Mouse (Mus musculus) hindbrain, embryonic 11.5 days (tissue): ENCODE measurements around the gene Arhgap25. TPM values are rescaled to one million over a fixed set of nuclear protein-coding genes. Genes with fewer than 3 reads are reported as not detected.
A peak's percentile ranks its signal among the peaks of the same experiment; 100 is the strongest.

Source experiments
- ATAC-seq: fragments of 200-750 bp; cut with Nextera tagmentation; 2 replicates; pipeline ENCODE4 v1.8.0; 2017; ENCODE audit warnings: mild to moderate bottlenecking, moderate TSS enrichment, moderate library complexity; ENCODE audit not compliant: low FRiP score
- DNase-seq: peaks from one replicate; pipeline ENCODE4 v3.0.0-alpha.2; 2015; ENCODE audit warnings: low spot score
- H3K27ac ChIP-seq: fragments of 300-500 bp; sonication (generic); 2 replicates; pipeline ENCODE4 v1.5.1; 2014; ENCODE audit warnings: mild to moderate bottlenecking, low read depth, low read length
- H3K27me3 ChIP-seq: fragments of 300-500 bp; sonication (generic); 2 replicates; pipeline ENCODE4 v1.6.1; 2014; ENCODE audit warnings: mild to moderate bottlenecking, low read length, moderate library complexity, mixed read lengths; ENCODE audit not compliant: control insufficient read depth, insufficient read depth
- H3K36me3 ChIP-seq: fragments of 300-500 bp; sonication (generic); 2 replicates; pipeline ENCODE4 v1.6.1; 2014; ENCODE audit warnings: mild to moderate bottlenecking, low read length, moderate library complexity, mixed read lengths; ENCODE audit not compliant: control insufficient read depth, insufficient read depth
- H3K4me1 ChIP-seq: fragments of 300-500 bp; sonication (generic); replicated peaks from 2 replicates; pipeline ENCODE4 v1.6.1; 2014; ENCODE audit warnings: low read length, mixed read lengths; ENCODE audit not compliant: control insufficient read depth, insufficient read depth
- H3K4me2 ChIP-seq: fragments of 300-500 bp; sonication (generic); replicated peaks from 2 replicates; pipeline ENCODE4 v1.6.1; 2014; ENCODE audit warnings: mild to moderate bottlenecking, low read depth, low read length
- H3K4me3 ChIP-seq: fragments of 300-500 bp; sonication (generic); 2 replicates; pipeline ENCODE4 v1.5.1; 2014; ENCODE audit warnings: low read depth, low read length
- H3K9ac ChIP-seq: fragments of 300-500 bp; sonication (generic); 2 replicates; pipeline ENCODE4 v1.6.1; 2014; ENCODE audit warnings: low read depth, low read length
- H3K9me3 ChIP-seq: fragments of 300-500 bp; sonication (generic); 2 replicates; pipeline ENCODE4 v1.6.1; 2016; ENCODE audit warnings: low read length; ENCODE audit not compliant: control insufficient read depth
- WGBS: fragments of 180-500 bp; shearing (Covaris S2); extraction: QIAGEN DNeasy Blood & Tissue Kit; methylation state at CpG from one replicate; pipeline ENCODE4 v1.1.7; 2014; 5-methylcytosine and 5-hydroxymethylcytosine counted together
- polyA plus RNA-seq: library from polyadenylated mRNA; unstranded; fragments of >200 nt; fragmentation: Nextera tagmentation; extraction: Ambion mirVana; gene quantifications from 2 replicates; pipeline ENCODE4 v1.2.1, GENCODE M21; 2014

Gene Arhgap25
- polyA plus RNA-seq, 1 experiment from 2014 or later: 3.2 TPM

DNA sequence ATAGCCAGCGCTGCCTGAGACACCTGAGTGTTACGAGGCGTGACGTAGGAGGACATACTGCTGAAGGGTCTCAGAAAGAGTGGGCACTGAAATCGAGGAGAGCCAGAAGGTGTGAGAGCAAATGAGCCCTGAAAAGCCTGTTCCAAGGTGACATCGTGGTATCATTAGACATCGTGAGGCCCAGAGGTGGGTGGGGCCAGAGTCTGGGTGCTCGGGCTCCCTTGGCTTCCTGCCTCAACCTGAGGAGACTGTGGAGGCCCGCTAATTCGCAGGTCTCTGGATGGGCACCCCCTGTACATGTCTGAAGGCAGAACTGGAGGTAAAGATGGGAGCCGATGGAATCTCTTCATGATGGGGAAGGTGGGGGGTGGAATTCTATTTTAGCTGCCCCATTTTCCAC lies 13.2 kb downstream of the Arhgap25 start:
- Histone ChIP-seq H3K36me3 (no peaks in the 10 kb centered on the region), H3K9me3 (no peaks in the 10 kb centered on the region), H3K4me2 (no peak overlapping the region), H3K9ac (no peak overlapping the region), H3K27ac (no peak overlapping the region), H3K4me3 (no peak overlapping the region), H3K27me3 (no peaks in the 10 kb centered on the region), H3K4me1 (no peaks in the 10 kb centered on the region)
- WGBS: 92% methylated on average over 11 of the region's 11 CpGs
- no peak for ATAC-seq
- no peak for DNase-seq

DNA sequence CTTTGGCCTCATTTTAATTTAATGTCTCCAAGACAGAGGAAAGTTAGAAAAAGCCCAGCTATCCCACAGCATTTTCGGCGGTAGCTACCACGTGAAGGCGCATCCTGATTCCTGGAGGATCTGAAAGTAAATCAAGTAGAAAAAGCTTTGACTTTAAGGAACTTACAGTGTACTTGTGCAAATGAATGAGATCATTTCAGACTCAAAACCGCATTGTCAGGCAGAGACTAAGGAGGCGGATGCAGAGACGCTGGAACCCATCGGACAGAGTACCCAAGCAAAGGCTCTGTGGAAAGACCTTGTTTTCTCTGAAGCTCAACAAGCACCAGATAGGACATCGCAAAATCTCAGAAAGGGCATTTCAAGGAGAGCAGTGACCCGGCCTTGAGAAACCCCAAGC lies 14.4 kb downstream of the Arhgap25 start:
- Histone ChIP-seq H3K4me1 (no peaks in the 10 kb centered on the region), H3K27me3 (no peaks in the 10 kb centered on the region)
- 95% methylated on average over 10 of the region's 10 CpGs for WGBS

DNA sequence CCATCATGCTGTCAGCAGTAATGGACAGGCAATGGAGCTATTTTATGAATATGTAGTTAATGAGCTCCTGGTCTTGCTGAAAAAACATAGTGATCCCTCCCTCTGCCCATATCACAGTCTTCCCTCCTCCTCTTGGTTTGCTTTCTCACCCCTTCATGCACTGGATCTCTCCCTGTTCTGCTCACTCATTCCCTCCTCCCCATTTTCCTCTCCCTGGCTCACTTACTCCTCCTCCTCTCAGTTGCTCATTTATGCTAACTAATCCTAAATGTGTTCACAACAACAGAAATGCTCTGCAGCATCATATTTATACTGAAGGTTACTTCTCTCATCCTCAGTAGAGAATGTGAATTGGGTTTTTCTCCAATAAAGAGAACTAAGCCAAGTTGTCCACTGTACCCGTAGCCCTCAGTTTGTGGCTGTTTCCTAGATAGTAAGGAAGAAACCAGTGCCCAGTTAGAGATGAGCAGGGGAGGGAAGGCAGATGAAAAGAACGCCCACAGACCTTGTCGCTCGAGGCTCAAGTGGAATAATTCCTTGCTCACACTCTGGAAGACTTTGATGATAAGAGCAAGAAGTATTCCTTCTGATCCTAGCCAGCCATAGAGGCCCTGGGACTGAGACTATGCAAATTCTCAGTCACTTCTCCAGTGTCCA lies 15.2 kb downstream of the Arhgap25 start:
- no peak for DNase-seq
- no peak overlapping the region for H3K27ac ChIP-seq

More for the DNA sequence above, 14.4 kb downstream of the Arhgap25 start:
- H3K27ac ChIP-seq: no peak overlapping the region
- no peak overlapping the region for H3K4me3 ChIP-seq
- no peaks in the 10 kb centered on the region for H3K36me3 ChIP-seq
- H3K9me3 ChIP-seq: no peaks in the 10 kb centered on the region
- DNase-seq (no peak), ATAC-seq (no peak)
- H3K9ac ChIP-seq: no peak overlapping the region
- H3K4me2 ChIP-seq: no peak overlapping the region

DNA sequence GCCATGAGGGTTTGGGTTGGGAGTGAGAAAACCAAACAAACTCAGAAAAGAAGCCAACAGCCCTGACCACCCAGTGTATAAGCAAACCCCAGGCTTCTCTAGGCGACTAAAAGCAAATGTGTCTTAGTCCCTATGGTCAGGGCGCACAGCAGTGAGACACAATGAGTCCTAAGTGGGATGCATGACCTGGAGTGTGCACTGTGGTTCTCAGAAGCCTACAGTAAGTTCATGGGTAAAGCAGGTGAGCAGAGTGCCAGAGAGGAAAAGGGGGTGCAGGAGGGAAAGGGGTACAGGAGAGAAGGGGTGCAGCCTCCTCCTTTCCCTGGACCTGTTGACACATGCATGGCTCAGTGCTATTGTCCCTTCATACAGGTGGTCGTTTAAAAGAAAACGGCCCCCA lies 18.7 kb downstream of the Arhgap25 start:
- no peak for ATAC-seq
- Histone ChIP-seq H3K9ac (no peak overlapping the region), H3K4me1 (no peaks in the 10 kb centered on the region), H3K27me3 (no peaks in the 10 kb centered on the region), H3K9me3 (no peaks in the 10 kb centered on the region), H3K4me2 (no peak overlapping the region), H3K36me3 (no peaks in the 10 kb centered on the region), H3K4me3 (no peak overlapping the region), H3K27ac (no peak overlapping the region)
- 89% methylated on average over 4 of the region's 4 CpGs for WGBS
- no peak for DNase-seq

More for the DNA sequence above, 15.2 kb downstream of the Arhgap25 start:
- no peaks in the 10 kb centered on the region for H3K4me1 ChIP-seq
- no peaks in the 10 kb centered on the region for H3K36me3 ChIP-seq
- WGBS: 92% methylated on average over 4 of the region's 4 CpGs
- no peak for ATAC-seq
- no peaks in the 10 kb centered on the region for H3K9me3 ChIP-seq
- H3K4me2 ChIP-seq: no peak overlapping the region
- H3K27me3 ChIP-seq: no peaks in the 10 kb centered on the region
- no peak overlapping the region for H3K4me3 ChIP-seq
- H3K9ac ChIP-seq: no peak overlapping the region

DNA sequence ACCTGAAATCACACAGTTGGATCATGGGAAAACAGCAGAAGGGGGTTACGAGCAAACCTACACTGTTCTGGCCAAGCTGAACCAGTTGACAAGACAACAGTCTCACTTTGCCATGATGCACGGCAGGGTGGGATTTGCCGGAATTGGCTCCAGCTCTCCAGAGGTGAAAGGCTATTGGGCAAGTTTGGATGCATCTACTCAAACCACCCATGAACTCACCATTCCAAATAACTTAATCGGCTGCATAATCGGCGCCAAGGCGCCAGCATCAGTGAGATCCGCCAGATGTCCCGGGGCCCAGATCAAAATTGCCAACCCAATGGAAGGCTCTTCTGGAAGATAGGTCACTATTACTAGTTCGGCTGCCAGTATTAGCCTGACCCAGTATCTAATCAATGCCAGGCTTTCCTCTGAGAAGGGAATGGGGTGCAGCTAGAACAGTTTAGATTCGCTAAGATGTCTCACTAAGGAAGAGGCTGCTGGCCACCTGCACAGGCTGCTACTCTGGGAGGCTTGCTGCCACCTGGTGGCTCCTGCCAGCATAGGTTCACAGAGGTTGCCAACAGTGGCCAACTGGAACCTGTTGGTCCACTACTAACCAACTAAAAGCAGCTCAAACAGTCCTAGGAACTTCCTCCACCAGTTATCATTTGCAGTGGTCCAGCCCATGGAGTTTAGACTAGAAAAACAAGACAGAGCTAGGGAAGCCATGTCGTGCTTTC lies 19.9 kb downstream of the Arhgap25 start:
- Histone ChIP-seq H3K4me3 (no peak overlapping the region), H3K27ac (no peak overlapping the region), H3K36me3 (no peaks in the 10 kb centered on the region), H3K9ac (no peak overlapping the region), H3K4me2 (no peak overlapping the region), H3K9me3 (no peaks in the 10 kb centered on the region), H3K27me3 (no peaks in the 10 kb centered on the region), H3K4me1 (no peaks in the 10 kb centered on the region)
- 74% methylated on average over 12 of the region's 12 CpGs for WGBS
- peak; percentile 74 for DNase-seq
- ATAC-seq: no peak

DNA sequence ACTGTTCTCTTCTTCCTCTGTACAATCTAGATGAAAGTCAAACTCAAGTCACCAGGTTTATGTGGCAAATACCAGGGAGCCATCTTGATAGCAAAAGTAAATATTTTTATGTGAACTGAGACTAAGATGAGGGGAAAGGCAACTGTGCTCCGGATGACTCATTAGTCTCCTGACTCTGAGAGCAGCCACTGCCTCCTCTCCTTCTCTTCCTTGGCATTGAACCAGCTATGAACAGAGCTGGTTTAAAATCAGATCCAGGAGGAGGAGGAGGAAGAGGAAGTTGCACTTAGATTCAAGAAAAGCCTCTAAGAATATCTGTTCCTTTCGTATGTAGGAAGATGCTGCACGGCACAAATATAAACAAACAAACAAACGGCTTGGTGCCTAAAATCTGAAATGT lies 22.1 kb downstream of the Arhgap25 start:
- Histone ChIP-seq H3K4me2 (no peak overlapping the region), H3K9me3 (no peaks in the 10 kb centered on the region), H3K36me3 (no peaks in the 10 kb centered on the region), H3K4me3 (no peak overlapping the region), H3K4me1 (no peaks in the 10 kb centered on the region), H3K27ac (no peak overlapping the region), H3K27me3 (no peaks in the 10 kb centered on the region), H3K9ac (no peak overlapping the region)
- WGBS: 80% methylated on average over 4 of the region's 4 CpGs
- DNase-seq (no peak), ATAC-seq (no peak)

DNA sequence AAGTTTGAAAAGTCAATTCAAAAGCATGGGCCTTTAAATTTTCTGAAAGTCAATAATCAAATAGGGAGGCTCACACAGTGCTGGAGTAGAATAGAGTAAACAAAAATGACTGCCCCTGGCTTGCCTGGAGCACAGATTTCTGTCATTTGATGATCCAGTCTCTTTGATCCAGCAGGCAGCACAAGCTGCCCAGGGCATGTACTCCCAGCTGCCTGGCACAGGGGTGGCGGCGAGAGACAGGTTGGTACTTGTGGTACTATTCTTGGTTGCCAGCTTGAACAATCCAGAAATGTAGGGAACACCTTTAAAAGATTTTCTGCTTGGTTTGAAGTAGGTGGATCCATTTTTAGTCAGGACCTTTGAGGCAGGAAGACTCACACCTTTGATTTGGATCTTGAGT lies 23.3 kb downstream of the Arhgap25 start:
- no peaks in the 10 kb centered on the region for H3K4me1 ChIP-seq
- WGBS: 95% methylated on average over 2 of the region's 2 CpGs
- no peak overlapping the region for H3K4me2 ChIP-seq
- H3K4me3 ChIP-seq: no peak overlapping the region
- H3K9ac ChIP-seq: no peak overlapping the region
- DNase-seq (no peak), ATAC-seq (no peak)
- H3K27ac ChIP-seq: no peak overlapping the region
- H3K9me3 ChIP-seq: no peaks in the 10 kb centered on the region
- H3K27me3 ChIP-seq: no peaks in the 10 kb centered on the region
- H3K36me3 ChIP-seq: no peaks in the 10 kb centered on the region

DNA sequence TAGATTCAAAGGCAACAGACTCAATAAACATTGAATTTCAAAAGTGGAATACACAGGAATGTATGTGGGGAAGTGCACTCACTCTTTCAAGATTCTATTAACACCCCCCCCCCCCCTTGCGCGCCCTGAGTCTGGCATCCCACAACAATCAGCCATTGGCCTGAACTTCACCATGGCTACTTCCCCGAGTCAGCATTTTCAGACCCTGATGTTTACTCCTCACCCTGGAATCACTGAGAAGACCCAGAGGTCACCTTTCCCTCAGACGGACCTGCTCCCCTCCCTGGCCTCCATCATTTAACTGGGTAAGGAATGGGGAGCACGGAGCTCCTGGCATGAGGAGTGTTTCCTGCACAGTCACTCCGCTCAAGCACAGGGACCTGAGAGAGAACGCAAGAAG lies 28.2 kb downstream of the Arhgap25 start:
- Histone ChIP-seq H3K27ac (no peak overlapping the region), H3K36me3 (no peaks in the 10 kb centered on the region), H3K4me1 (no peaks in the 10 kb centered on the region), H3K4me3 (no peak overlapping the region), H3K9ac (no peak overlapping the region), H3K9me3 (no peaks in the 10 kb centered on the region), H3K27me3 (no peaks in the 10 kb centered on the region), H3K4me2 (no peak overlapping the region)
- 71% methylated on average over 7 of the region's 7 CpGs for WGBS
- ATAC-seq: no peak
- DNase-seq: no peak

DNA sequence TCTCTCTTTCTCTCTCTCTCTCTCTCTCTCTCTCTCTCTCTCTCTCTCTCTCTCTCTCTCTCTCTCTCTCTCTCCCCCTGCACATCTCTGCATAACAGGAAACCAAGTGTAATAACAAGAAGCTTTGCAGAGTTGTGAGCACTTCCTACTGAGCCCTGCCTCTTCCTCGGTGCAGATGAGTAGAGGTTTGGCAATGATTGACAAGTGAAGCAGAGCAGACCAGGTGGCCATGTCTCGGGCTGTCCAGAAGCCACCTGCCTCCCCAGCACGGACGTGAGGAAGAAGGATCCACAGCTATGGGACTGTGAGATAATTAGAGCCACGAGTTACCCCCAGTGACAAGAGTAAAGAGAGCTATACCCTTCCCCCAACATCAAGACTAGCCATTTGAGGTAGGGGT lies 29.1 kb downstream of the Arhgap25 start:
- Histone ChIP-seq H3K27me3 (no peaks in the 10 kb centered on the region), H3K9me3 (no peaks in the 10 kb centered on the region), H3K9ac (no peak overlapping the region), H3K27ac (no peak overlapping the region), H3K4me1 (no peaks in the 10 kb centered on the region), H3K4me2 (no peak overlapping the region), H3K4me3 (no peak overlapping the region), H3K36me3 (no peaks in the 10 kb centered on the region)
- DNase-seq (no peak), ATAC-seq (no peak)
- WGBS: 78% methylated on average over 5 of the region's 5 CpGs
